Mouse (Mus musculus): ENCODE results near the gene Pemt. TPM values are rescaled to one million over a fixed set of nuclear protein-coding genes. Genes with fewer than 3 reads are reported as not detected.

The Pemt gene
- total RNA-seq, 1 experiment: 17.5 TPM

GRCm38 (mm10) chr11:59932560-59933337 lies 113.5 kb downstream of the Pemt start:
- no peak overlapping the region for H3K27ac ChIP-seq (ENCODE audit: insufficient read depth, low read depth, low read length, poor library complexity, severe bottlenecking)
- in situ Hi-C loops (cut with MboI; ENCODE audit: low sequenced_read_pairs in 2 of 2, unreplicated experiment in 2 of 2): no loop called here
- no peak overlapping the region for H3K4me3 ChIP-seq (ENCODE audit: insufficient read depth in 1 of 2, low read depth in 1 of 2, low read length in 2 of 2, poor library complexity in 1 of 2, severe bottlenecking in 1 of 2)
- H3K36me3 ChIP-seq (ENCODE audit: control insufficient read depth, insufficient read depth, low read length, poor library complexity, severe bottlenecking): no peaks in the 10 kb centered on the region
- H3K4me1 ChIP-seq (ENCODE audit: control insufficient read depth in 2 of 2, insufficient read depth in 2 of 2, low read length in 2 of 2, poor library complexity in 1 of 2): no peaks in the 10 kb centered on the region; a peak in 1 of 4 replicates
- no peak for DNase-seq (ENCODE audit: low read depth, low spot score)
- no peak overlapping the region for H3K9ac ChIP-seq (ENCODE audit: insufficient read depth, low read depth, low read length, poor library complexity, severe bottlenecking)
- no peak for TF ChIP-seq ZC3H11A (IDR thresholded peaks at IDR 0.05; ENCODE audit: borderline replicate concordance, low read depth, low read length)
- no peak for TF ChIP-seq HCFC1 (IDR thresholded peaks at IDR 0.05; ENCODE audit: borderline replicate concordance, insufficient read depth, low read length)
- TF ChIP-seq MAFK (IDR thresholded peaks at IDR 0.05; ENCODE audit: insufficient read depth, low read depth, low read length): no peak
- no peak for TF ChIP-seq ZNF384 (IDR thresholded peaks at IDR 0.05; ENCODE audit: low read depth, low read length)
- TF ChIP-seq CHD2 (IDR thresholded peaks at IDR 0.05; ENCODE audit: low read depth, low read length): no peak
- H3K9me3 ChIP-seq (ENCODE audit: control insufficient read depth, insufficient read depth, low read depth, low read length): no peaks in the 10 kb centered on the region

- H3K36me3 ChIP-seq (ENCODE audit: control insufficient read depth, insufficient read depth, low read length, poor library complexity, severe bottlenecking): no peaks in the 10 kb centered on the region
- no peak overlapping the region for H3K4me3 ChIP-seq (ENCODE audit: insufficient read depth in 1 of 2, low read depth in 1 of 2, low read length in 2 of 2, poor library complexity in 1 of 2, severe bottlenecking in 1 of 2)
- no peaks in the 10 kb centered on the region for H3K9me3 ChIP-seq (ENCODE audit: control insufficient read depth, insufficient read depth, low read depth, low read length)
- TF ChIP-seq CHD2 (IDR thresholded peaks at IDR 0.05; ENCODE audit: low read depth, low read length) (no peak), MAFK (IDR thresholded peaks at IDR 0.05; ENCODE audit: insufficient read depth, low read depth, low read length) (no peak), HCFC1 (IDR thresholded peaks at IDR 0.05; ENCODE audit: borderline replicate concordance, insufficient read depth, low read length) (no peak), ZC3H11A (IDR thresholded peaks at IDR 0.05; ENCODE audit: borderline replicate concordance, low read depth, low read length) (no peak), ZNF384 (IDR thresholded peaks at IDR 0.05; ENCODE audit: low read depth, low read length) (no peak)
- no peaks in the 10 kb centered on the region; a peak in 1 of 4 replicates for H3K4me1 ChIP-seq (ENCODE audit: control insufficient read depth in 2 of 2, insufficient read depth in 2 of 2, low read length in 2 of 2, poor library complexity in 1 of 2)
- in situ Hi-C loops (cut with MboI; ENCODE audit: low sequenced_read_pairs in 2 of 2, unreplicated experiment in 2 of 2): no loop called here
- no peak overlapping the region for H3K9ac ChIP-seq (ENCODE audit: insufficient read depth, low read depth, low read length, poor library complexity, severe bottlenecking)
- no peak for DNase-seq (ENCODE audit: low read depth, low spot score)
- H3K27ac ChIP-seq (ENCODE audit: insufficient read depth, low read depth, low read length, poor library complexity, severe bottlenecking): no peak overlapping the region
Observed at GRCm38 (mm10) chr11:59930031-59930430, 116.3 kb downstream of the Pemt start.

GRCm38 (mm10) chr11:59921265-59921664 lies 125.0 kb downstream of the Pemt start:
- peak; percentile 75 for DNase-seq (ENCODE audit: low read depth, low spot score)
- TF ChIP-seq CHD2 (IDR thresholded peaks at IDR 0.05; ENCODE audit: low read depth, low read length) (no peak), HCFC1 (IDR thresholded peaks at IDR 0.05; ENCODE audit: borderline replicate concordance, insufficient read depth, low read length) (no peak), ZNF384 (IDR thresholded peaks at IDR 0.05; ENCODE audit: low read depth, low read length) (no peak), ZC3H11A (IDR thresholded peaks at IDR 0.05; ENCODE audit: borderline replicate concordance, low read depth, low read length) (no peak), MAFK (IDR thresholded peaks at IDR 0.05; ENCODE audit: insufficient read depth, low read depth, low read length) (no peak)
- 0 out of 2 replicates have a peak overlapping the region, but pooled peaks have one; percentile 42 for H3K9ac ChIP-seq (ENCODE audit: insufficient read depth, low read depth, low read length, poor library complexity, severe bottlenecking)

More at GRCm38 (mm10) chr11:59921265-59921664, 125.0 kb downstream of the Pemt start:
- Histone ChIP-seq H3K9me3 (ENCODE audit: control insufficient read depth, insufficient read depth, low read depth, low read length) (no peaks in the 10 kb centered on the region), H3K4me3 (ENCODE audit: insufficient read depth in 1 of 2, low read depth in 1 of 2, low read length in 2 of 2, poor library complexity in 1 of 2, severe bottlenecking in 1 of 2) (peak overlapping the region in 1 of 2 experiments; percentile 45; a peak in 2 of 4 replicates), H3K36me3 (ENCODE audit: control insufficient read depth, insufficient read depth, low read length, poor library complexity, severe bottlenecking) (no peaks in the 10 kb centered on the region), H3K4me1 (ENCODE audit: control insufficient read depth in 2 of 2, insufficient read depth in 2 of 2, low read length in 2 of 2, poor library complexity in 1 of 2) (peaks cover 0 to 2% of the 10 kb centered on the region in 2 experiments; a peak in 1 of 4 replicates), H3K27ac (ENCODE audit: insufficient read depth, low read depth, low read length, poor library complexity, severe bottlenecking) (no peak overlapping the region)
- in situ Hi-C loops (cut with MboI; ENCODE audit: low sequenced_read_pairs in 2 of 2, unreplicated experiment in 2 of 2): no loop called here

Other genes starting within 250 kb of the Pemt start
- gene Flcn, start 236.5 kb downstream of the Pemt start, total RNA-seq (2012; rRNA removed): 24.6 and 30.7 TPM in 2 replicates
- 5.7 and 7.8 TPM in 2 replicates for gene Nt5m, start 207.0 kb downstream of the Pemt start, total RNA-seq (2012; rRNA removed)
- gene Cops3, start 206.7 kb downstream of the Pemt start, total RNA-seq (2012; rRNA removed): 106 and 133 TPM in 2 replicates
- gene Med9, start 98.3 kb downstream of the Pemt start, total RNA-seq (2012; rRNA removed): 13.7 and 22.9 TPM in 2 replicates
- gene Rasd1, start 81.5 kb downstream of the Pemt start, total RNA-seq (2012; rRNA removed): 0.48 and 0.85 TPM in 2 replicates
- gene Rai1, start 58.5 kb upstream of the Pemt start, total RNA-seq (2012; rRNA removed): 15.5 and 21.0 TPM in 2 replicates
- 136 and 236 TPM in 2 replicates for gene Srebf1, start 176.1 kb upstream of the Pemt start, total RNA-seq (2012; rRNA removed)